Mouse (Mus musculus) spleen, postnatal 0 days (tissue): ENCODE measurements around the gene Mrs2. TPM values are rescaled to one million over a fixed set of nuclear protein-coding genes. Genes with fewer than 3 reads are reported as not detected.

Experiments
- polyA plus RNA-seq: library from polyadenylated mRNA; unstranded; fragments of >200 nt; fragmentation: Nextera tagmentation; extraction: Ambion mirVana; gene quantifications from 2 replicates; pipeline ENCODE4 v1.2.1, GENCODE M21; 2015

The Mrs2 gene
- polyA plus RNA-seq = 8.0 and 11.7 TPM in 2 replicates

GRCm38 (mm10) chr13:25019793-25020539 lies at the start of gene Mrs2:
Gene Mrs2 (minus strand): TSS chr13:25020379.

GRCm38 (mm10) chr13:25055873-25056667 lies 35.9 kb upstream of the Mrs2 start, which contains the start of gene Dcdc2a:
Gene Dcdc2a (plus strand): TSS chr13:25056004.

GRCm38 (mm10) chr13:24942512-24943282 lies 77.5 kb downstream of the Mrs2 start, which contains the start of gene Gpld1:
Gene Gpld1 (plus strand): TSS chr13:24943152.

Other genes starting within 250 kb of the Mrs2 start
- 21.1 and 22.3 TPM in 2 replicates for gene BC005537, start 218.7 kb downstream of the Mrs2 start, polyA plus RNA-seq
- 51.9 and 53.0 TPM in 2 replicates for gene Acot13, start 188.8 kb downstream of the Mrs2 start, polyA plus RNA-seq
- gene Tdp2, start 188.7 kb downstream of the Mrs2 start, polyA plus RNA-seq = 30.3 TPM in 2 replicates
- not detected in 2 replicates for gene D130043K22Rik, start 175.2 kb downstream of the Mrs2 start, polyA plus RNA-seq
- gene Aldh5a1, start 82.7 kb downstream of the Mrs2 start, polyA plus RNA-seq = 0.58 and 0.64 TPM in 2 replicates
- gene Gpld1, start 77.2 kb downstream of the Mrs2 start, polyA plus RNA-seq = 0.08 and 0.13 TPM in 2 replicates
- 0.30 TPM in 1 of 2 replicates, not detected in the other for gene Dcdc2a, start 35.6 kb upstream of the Mrs2 start, polyA plus RNA-seq